8 mouse cellular contexts compared by ENCODE assay signal in genomic region chr11:58959186-58959825, GRCm38 (mm10). TPM values are rescaled to one million over a fixed set of nuclear protein-coding genes. Genes with fewer than 3 reads are reported as not detected.
DNase-seq lines count a peak whose midpoint lies in the region; ATAC-seq and TF ChIP-seq lines count a peak whose summit lies in the region.

No protein-coding gene starts in this region.

- peak overlapping the region; percentile 58 for H3K27ac ChIP-seq in gastrocnemius, adult 2 months
- no peak overlapping the region for H3K27ac ChIP-seq in ES-Bruce4 (ENCODE audit: insufficient read depth, low read length)
- peak overlapping the region; percentile 88 for H3K27ac ChIP-seq in hindbrain, embryonic 13.5 days
- peak overlapping the region; percentile 20; the same call in 1 of the 2 replicates for H3K27ac ChIP-seq in midbrain, embryonic 11.5 days (ENCODE audit: low read depth, low read length)
- H3K27ac ChIP-seq in kidney, adult 2 months (ENCODE audit: insufficient read depth, low read depth, low read length), result no peak overlapping the region

- H3K9ac ChIP-seq in ES-Bruce4 (ENCODE audit: low read depth, poor library complexity, severe bottlenecking), result 0 out of 2 replicates have a peak overlapping the region, but pooled peaks have one; percentile 7
- H3K9ac ChIP-seq in hindbrain, embryonic 13.5 days, result peak overlapping the region; percentile 70
- peak overlapping the region; percentile 47 for H3K9ac ChIP-seq in midbrain, embryonic 11.5 days (ENCODE audit: low read length)

- peak overlapping the region; percentile 80 for H3K4me2 ChIP-seq in hindbrain, embryonic 13.5 days
- peak overlapping the region; percentile 72 for H3K4me2 ChIP-seq in midbrain, embryonic 11.5 days

- H3K36me3 ChIP-seq in ES-Bruce4 (ENCODE audit: control insufficient read depth, insufficient read depth, low read length, poor library complexity, severe bottlenecking), result no peaks in the 10 kb centered on the region
- H3K36me3 ChIP-seq in hindbrain, embryonic 13.5 days, result peaks cover 9% of the 10 kb centered on the region
- H3K36me3 ChIP-seq in midbrain, embryonic 11.5 days (ENCODE audit: control insufficient read depth, insufficient read depth, low read length), result no peaks in the 10 kb centered on the region
- no peaks in the 10 kb centered on the region for H3K36me3 ChIP-seq in kidney, adult 2 months (ENCODE audit: control insufficient read depth, insufficient read depth, low read length)

- 36% methylated on average over 15 of the region's 15 CpGs for WGBS in hindbrain, embryonic 13.5 days
- WGBS in midbrain, embryonic 11.5 days, result 43% methylated on average over 15 of the region's 15 CpGs
- 27% methylated on average over 15 of the region's 15 CpGs for WGBS in kidney, adult 2 months

- H3K4me3 ChIP-seq in gastrocnemius, adult 2 months, result peak overlapping the region; percentile 74
- no peak overlapping the region for H3K4me3 ChIP-seq in ES-Bruce4 (ENCODE audit: low read depth, low read length)
- H3K4me3 ChIP-seq in hindbrain, embryonic 13.5 days, result peak overlapping the region; percentile 49
- peak overlapping the region; percentile 39 for H3K4me3 ChIP-seq in midbrain, embryonic 11.5 days (ENCODE audit: low read depth, low read length)
- H3K4me3 ChIP-seq in kidney, adult 2 months (ENCODE audit: insufficient read depth, low read depth, low read length), result no peak overlapping the region

- intact Hi-C loops in gastrocnemius, adult 2 months (cut with DNase I), result no loop called here
- intact Hi-C loops in gastrocnemius, postnatal 14 days (cut with DNase I; ENCODE audit: low total_unique reads), result no loop called here

- H3K4me1 ChIP-seq in ES-Bruce4 (ENCODE audit: control insufficient read depth, insufficient read depth, low read length), result no peaks in the 10 kb centered on the region
- peaks cover 45% of the 10 kb centered on the region for H3K4me1 ChIP-seq in hindbrain, embryonic 13.5 days (replicated peaks)
- peaks cover 27% of the 10 kb centered on the region for H3K4me1 ChIP-seq in midbrain, embryonic 11.5 days (ENCODE audit: control insufficient read depth, insufficient read depth, low read length)
- H3K4me1 ChIP-seq in kidney, adult 2 months (ENCODE audit: control insufficient read depth, insufficient read depth, low read length), result peaks cover 7% of the 10 kb centered on the region; the same call in 1 of the 2 replicates

- no peak for ATAC-seq in hindbrain, embryonic 13.5 days (ENCODE audit: low FRiP score)
- ATAC-seq in midbrain, embryonic 11.5 days (ENCODE audit: low FRiP score), result no peak

- H3K27me3 ChIP-seq in ES-Bruce4 (ENCODE audit: control insufficient read depth, insufficient read depth, low read length, poor library complexity, severe bottlenecking), result no peaks in the 10 kb centered on the region
- H3K27me3 ChIP-seq in hindbrain, embryonic 13.5 days, result peaks cover 8% of the 10 kb centered on the region; the same call in 1 of the 2 replicates
- H3K27me3 ChIP-seq in midbrain, embryonic 11.5 days (ENCODE audit: control insufficient read depth, insufficient read depth, low read length), result peaks cover 17% of the 10 kb centered on the region; the same call in 1 of the 2 replicates
- no peaks in the 10 kb centered on the region for H3K27me3 ChIP-seq in kidney, adult 2 months (replicated peaks; ENCODE audit: control insufficient read depth, insufficient read depth, low read length)

- no peak for TF ChIP-seq POLR2A in ES-Bruce4 (IDR thresholded peaks at IDR 0.05; ENCODE audit: insufficient read depth, low read length)
- no peak for TF ChIP-seq POLR2A in kidney, adult 2 months (IDR thresholded peaks at IDR 0.05; ENCODE audit: low read depth, low read length)

- H3K9me3 ChIP-seq in ES-Bruce4 (replicated peaks; ENCODE audit: control insufficient read depth, insufficient read depth, low read length, poor library complexity, severe bottlenecking), result peaks cover 6% of the 10 kb centered on the region
- no peaks in the 10 kb centered on the region for H3K9me3 ChIP-seq in hindbrain, embryonic 13.5 days
- no peaks in the 10 kb centered on the region for H3K9me3 ChIP-seq in midbrain, embryonic 11.5 days (ENCODE audit: control insufficient read depth, low read length)

- no peak for TF ChIP-seq EP300 in ES-Bruce4 (IDR thresholded peaks at IDR 0.05; ENCODE audit: insufficient read depth, low read depth, low read length)

- DNase-seq in gastrocnemius, adult 2 months, result no peak
- no peak for DNase-seq in gastrocnemius, postnatal 14 days
- peak; percentile 84 for DNase-seq in midbrain, embryonic 11.5 days (ENCODE audit: low spot score, missing footprints)
- DNase-seq in cerebellum, adult 9-11 months, result no peak
- no peak for DNase-seq in kidney, adult 2 months
- DNase-seq in thymus, postnatal 36 days, result no peak

- no peak for TF ChIP-seq CTCF in gastrocnemius, adult 2 months (IDR thresholded peaks at IDR 0.05)
- no peak for TF ChIP-seq CTCF in ES-Bruce4 (IDR thresholded peaks at IDR 0.05; ENCODE audit: low read depth, low read length)
- TF ChIP-seq CTCF in kidney, adult 2 months (conservative IDR thresholded peaks at IDR 0.05; ENCODE audit: insufficient read depth, insufficient read length, low read depth, low read length), result no peak

RNA-seq across cellular contexts. Expression of gene Hist3h2a, which starts 4.8 kb away (rescaled TPM):
- 10 to 100 TPM; 10.5 to 11.3 TPM for total RNA-seq in gastrocnemius, adult 2 months (2021)
- 10 to 100 TPM; 15.1 to 16.8 TPM for total RNA-seq in gastrocnemius, postnatal 14 days (2021)
- 2.9 and 3.7 TPM in 2 replicates for polyA plus RNA-seq in ES-Bruce4 (2011; ENCODE audit: insufficient read depth, insufficient read length, low read depth, missing spikeins)
- polyA plus RNA-seq in hindbrain, embryonic 13.5 days (2015; fragmentation: Nextera tagmentation; extraction: Ambion mirVana), result 138 and 142 TPM in 2 replicates
- 57.8 and 61.8 TPM in 2 replicates for polyA plus RNA-seq in midbrain, embryonic 11.5 days (2014; fragmentation: Nextera tagmentation; extraction: Ambion mirVana)
- 29.0 and 29.5 TPM in 2 replicates for polyA plus RNA-seq in kidney, adult 2 months (2012; rRNA removed)

RNA-seq across cellular contexts. Expression of gene Trim17, which starts 4.8 kb away (rescaled TPM):
- total RNA-seq in gastrocnemius, adult 2 months (2021), result under 1 TPM; 0.08 to 0.33 TPM
- total RNA-seq in gastrocnemius, postnatal 14 days (2021), result under 1 TPM in 1 of 2 experiments, not detected in 1; 0.29 TPM
- not detected in 2 replicates for polyA plus RNA-seq in ES-Bruce4 (2011; ENCODE audit: insufficient read depth, insufficient read length, low read depth, missing spikeins)
- polyA plus RNA-seq in hindbrain, embryonic 13.5 days (2015; fragmentation: Nextera tagmentation; extraction: Ambion mirVana), result 1.6 TPM in 2 replicates
- 0.45 and 0.62 TPM in 2 replicates for polyA plus RNA-seq in midbrain, embryonic 11.5 days (2014; fragmentation: Nextera tagmentation; extraction: Ambion mirVana)
- 0.34 and 0.48 TPM in 2 replicates for polyA plus RNA-seq in kidney, adult 2 months (2012; rRNA removed)

RNA-seq across cellular contexts. Expression of gene Hist3h2ba, which starts 10.6 kb away (rescaled TPM):
- total RNA-seq in gastrocnemius, adult 2 months (2021), result not detected
- 1 to 10 TPM; 2.1 to 3.7 TPM for total RNA-seq in gastrocnemius, postnatal 14 days (2021)
- 7.7 and 8.0 TPM in 2 replicates for polyA plus RNA-seq in ES-Bruce4 (2011; ENCODE audit: insufficient read depth, insufficient read length, low read depth, missing spikeins)
- polyA plus RNA-seq in hindbrain, embryonic 13.5 days (2015; fragmentation: Nextera tagmentation; extraction: Ambion mirVana), result 285 and 298 TPM in 2 replicates
- polyA plus RNA-seq in midbrain, embryonic 11.5 days (2014; fragmentation: Nextera tagmentation; extraction: Ambion mirVana), result 99.9 and 101 TPM in 2 replicates
- polyA plus RNA-seq in kidney, adult 2 months (2012; rRNA removed), result 3.0 and 5.3 TPM in 2 replicates

RNA-seq across cellular contexts. Expression of gene Trim11, which starts 18.6 kb away (rescaled TPM):
- 1 to 10 TPM; 7.2 to 7.9 TPM for total RNA-seq in gastrocnemius, adult 2 months (2021)
- 1 to 10 TPM; 9.3 to 9.6 TPM for total RNA-seq in gastrocnemius, postnatal 14 days (2021)
- 22.5 and 25.6 TPM in 2 replicates for polyA plus RNA-seq in ES-Bruce4 (2011; ENCODE audit: insufficient read depth, insufficient read length, low read depth, missing spikeins)
- polyA plus RNA-seq in hindbrain, embryonic 13.5 days (2015; fragmentation: Nextera tagmentation; extraction: Ambion mirVana), result 20.8 and 21.8 TPM in 2 replicates
- 17.6 and 18.5 TPM in 2 replicates for polyA plus RNA-seq in midbrain, embryonic 11.5 days (2014; fragmentation: Nextera tagmentation; extraction: Ambion mirVana)
- 19.4 and 20.7 TPM in 2 replicates for polyA plus RNA-seq in kidney, adult 2 months (2012; rRNA removed)

RNA-seq across cellular contexts. Expression of gene Rnf187, which starts 20.6 kb away (rescaled TPM):
- total RNA-seq in gastrocnemius, adult 2 months (2021), result 100 to 1,000 TPM in 1 of 2 experiments, 10 to 100 TPM in 1; 95.2 to 101 TPM
- 100 to 1,000 TPM; 126 to 139 TPM for total RNA-seq in gastrocnemius, postnatal 14 days (2021)
- 104 and 105 TPM in 2 replicates for polyA plus RNA-seq in ES-Bruce4 (2011; ENCODE audit: insufficient read depth, insufficient read length, low read depth, missing spikeins)
- polyA plus RNA-seq in hindbrain, embryonic 13.5 days (2015; fragmentation: Nextera tagmentation; extraction: Ambion mirVana), result 522 and 540 TPM in 2 replicates
- 354 and 381 TPM in 2 replicates for polyA plus RNA-seq in midbrain, embryonic 11.5 days (2014; fragmentation: Nextera tagmentation; extraction: Ambion mirVana)
- polyA plus RNA-seq in kidney, adult 2 months (2012; rRNA removed), result 251 and 307 TPM in 2 replicates

Comparison
In these comparisons a context has a peak if more than half of its experiments do, and no peak if none do; other contexts are left out.
1. H3K27ac ChIP-seq: peak in gastrocnemius, adult 2 months (single experiment), hindbrain, embryonic 13.5 days (single experiment) and midbrain, embryonic 11.5 days (single experiment); none in ES-Bruce4 (single experiment) and kidney, adult 2 months (single experiment).
2. H3K4me3 ChIP-seq: peak in gastrocnemius, adult 2 months (single experiment), hindbrain, embryonic 13.5 days (single experiment) and midbrain, embryonic 11.5 days (single experiment); none in ES-Bruce4 (single experiment) and kidney, adult 2 months (single experiment).
3. H3K9ac ChIP-seq: peak in every context shown above with its lines; median percentile 70 in hindbrain, embryonic 13.5 days; 47 in midbrain, embryonic 11.5 days; 7 in ES-Bruce4.
4. RNA of gene Hist3h2ba, which starts 10.6 kb away (polyA plus RNA-seq): 285 to 298 TPM in hindbrain, embryonic 13.5 days and 99.9 to 101 TPM in midbrain, embryonic 11.5 days; 7.7 to 8.0 TPM in ES-Bruce4 and 3.0 to 5.3 TPM in kidney, adult 2 months; every median in the first group is over 10 times any median in the second.